Comparison of ENCODE assay signal across 21 mouse cellular contexts in the genomic region with DNA sequence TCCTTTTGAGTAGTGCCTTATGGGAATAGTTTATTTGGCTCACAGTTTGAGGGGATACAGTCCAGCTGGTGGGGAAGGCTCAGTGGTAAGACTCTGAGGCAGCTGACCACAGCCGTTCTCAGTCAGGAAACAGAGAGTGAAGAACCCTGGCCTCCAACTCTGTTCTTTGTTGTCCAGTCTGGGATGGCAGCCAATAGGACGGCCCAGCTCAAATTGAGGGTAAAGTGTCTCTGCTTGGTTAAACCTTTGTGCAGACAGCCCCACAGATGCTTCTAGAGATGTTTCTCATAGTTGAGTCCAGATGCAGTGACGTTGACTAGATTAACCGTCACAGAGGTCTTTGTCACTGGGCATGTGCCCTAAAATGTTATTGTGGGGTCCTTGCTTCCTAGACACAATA.
"Had no signal": no experiment of that assay in that cellular context is flagged by ENCODE, and none has a peak within 500 bp of the region (broad histone marks: within the 10 kb centered on the region; RNA-seq: fewer than 3 reads in every experiment).

No protein-coding gene starts in this region.

- H3K4me2 ChIP-seq: lung, embryonic 15.5 days; midbrain, embryonic 12.5 days; neural tube, embryonic 13.5 days; neural tube, embryonic 15.5 days had no signal

- ATAC-seq: lung, postnatal 0 days; midbrain, embryonic 16.5 days had no signal

- H3K9ac ChIP-seq: lung, embryonic 15.5 days; midbrain, embryonic 12.5 days; neural tube, embryonic 13.5 days; neural tube, embryonic 15.5 days had no signal

- H3K9me3 ChIP-seq: lung, embryonic 15.5 days; neural tube, embryonic 13.5 days; neural tube, embryonic 15.5 days had no signal

- H3K4me3 ChIP-seq: lung, embryonic 15.5 days; midbrain, embryonic 10.5 days; midbrain, embryonic 12.5 days; myocyte; neural tube, embryonic 13.5 days; neural tube, embryonic 15.5 days had no signal

- H3K27ac ChIP-seq: macrophage; midbrain, embryonic 10.5 days; midbrain, embryonic 12.5 days; neural tube, embryonic 15.5 days had no signal

- H3K27me3 ChIP-seq: midbrain, embryonic 12.5 days; neural tube, embryonic 13.5 days; neural tube, embryonic 15.5 days had no signal

- DNase-seq: lung, adult 2 months; lung, postnatal 14 days; lung, postnatal 36 days; midbrain, embryonic 14.5 days; retina, postnatal 1 day; right cerebral cortex, adult 18-20 months; right cerebral cortex, postnatal 25 days; right cerebral cortex, postnatal 4 days; spleen, adult 18-20 months; thymus, adult 18-20 months; thymus, postnatal 14 days; thymus, postnatal 36 days had no signal

- H3K36me3 ChIP-seq: lung, embryonic 15.5 days; midbrain, embryonic 10.5 days; midbrain, embryonic 12.5 days; neural tube, embryonic 13.5 days; neural tube, embryonic 15.5 days had no signal
